Mouse (Mus musculus): ENCODE measurements at regions not wholly inside any gene's neighbourhood (a gene's known extent, or its start where the extent isn't known, plus 50 kb on each side); places are given as distances from the start of the nearest gene placed in this dataset.

GRCm38 (mm10) chr4:33552856-33553255 lies 242.7 kb downstream of the Rngtt start:
- no peak for DNase-seq

- DNase-seq: no peak
These were observed 244.5 kb downstream of the Rngtt start for GRCm38 (mm10) chr4:33554606-33555005.

- DNase-seq: no peak
These were observed 245.3 kb downstream of the Rngtt start for GRCm38 (mm10) chr4:33555231-33555933.

GRCm38 (mm10) chr4:33555966-33556365 lies 245.9 kb downstream of the Rngtt start:
- DNase-seq: no peak

- no peak for DNase-seq
These were observed 246.8 kb downstream of the Rngtt start for GRCm38 (mm10) chr4:33556661-33557540.

- no peak for DNase-seq
These were observed 260.2 kb downstream of the Rngtt start for GRCm38 (mm10) chr4:33570274-33570673.

GRCm38 (mm10) chr4:33571351-33571750 lies 261.2 kb downstream of the Rngtt start:
- DNase-seq: no peak

- DNase-seq: no peak
These were observed 267.5 kb downstream of the Rngtt start for GRCm38 (mm10) chr4:33577631-33578030.

- DNase-seq: no peak
These were observed 270.4 kb downstream of the Rngtt start for GRCm38 (mm10) chr4:33580491-33580890.

- DNase-seq: no peak
These were observed 271.1 kb downstream of the Rngtt start for GRCm38 (mm10) chr4:33581180-33581591.

- no peak for DNase-seq
These were observed 271.8 kb downstream of the Rngtt start for GRCm38 (mm10) chr4:33581766-33582525.

- no peak for DNase-seq
These were observed 273.0 kb downstream of the Rngtt start for GRCm38 (mm10) chr4:33582986-33583720.

GRCm38 (mm10) chr4:33583979-33584907 lies 274.1 kb downstream of the Rngtt start:
- no peak for DNase-seq

GRCm38 (mm10) chr4:33585821-33586220 lies 275.7 kb downstream of the Rngtt start:
- no peak for DNase-seq

GRCm38 (mm10) chr4:33586290-33586614 lies 276.1 kb downstream of the Rngtt start:
- DNase-seq: no peak

- peak; percentile 23 for DNase-seq
These were observed 276.7 kb downstream of the Rngtt start for GRCm38 (mm10) chr4:33586615-33587451.

- DNase-seq: peak; percentile 7
These were observed 277.6 kb downstream of the Rngtt start for GRCm38 (mm10) chr4:33587666-33588065.

- no peak for DNase-seq
These were observed 278.0 kb downstream of the Rngtt start for GRCm38 (mm10) chr4:33588127-33588526.

GRCm38 (mm10) chr4:33589207-33589606 lies 279.1 kb downstream of the Rngtt start:
- DNase-seq: no peak

GRCm38 (mm10) chr4:33594997-33595657 lies 285.0 kb downstream of the Rngtt start:
- no peak for DNase-seq

All from lung, postnatal 14 days (tissue).